Mouse (Mus musculus) T-helper 1 cell (primary cell): ENCODE data around the gene Bpifb9a.
"Not testable (repeated sequence)": the region's sequence is repeated elsewhere in the genome, so short reads cannot be mapped to it uniquely, and the experiment has no call there.

Experiments
- in situ Hi-C: fragments of 300-600 bp; cut with MboI, MseI; formaldehyde crosslinking; loops from one replicate; pipeline ENCODE4 v1.15.1; 2025; ENCODE audit warnings: high pct_unique_total_duplicates

Bpifb9a gene

DNA sequence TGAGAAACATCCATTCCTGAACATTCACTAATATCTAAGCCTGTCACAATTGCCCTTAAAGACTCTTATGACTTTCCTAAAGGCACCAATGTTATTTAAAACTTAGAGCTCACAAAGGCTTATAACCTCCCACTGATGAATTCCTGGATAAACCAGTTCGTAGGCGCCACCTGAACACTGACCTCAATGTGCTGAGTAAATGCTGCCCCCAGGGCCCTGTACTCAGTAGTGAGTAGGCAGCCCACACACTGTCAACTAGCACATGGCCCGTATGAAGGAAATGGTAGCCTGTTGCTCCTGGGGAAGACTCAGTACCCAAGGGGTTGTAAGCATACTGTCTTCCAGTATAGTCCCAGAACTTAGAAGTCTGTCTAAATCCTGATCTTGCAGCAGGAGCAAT, 44.1 kb downstream of the Bpifb9a start:
- in situ Hi-C loops: no loop called here

DNA sequence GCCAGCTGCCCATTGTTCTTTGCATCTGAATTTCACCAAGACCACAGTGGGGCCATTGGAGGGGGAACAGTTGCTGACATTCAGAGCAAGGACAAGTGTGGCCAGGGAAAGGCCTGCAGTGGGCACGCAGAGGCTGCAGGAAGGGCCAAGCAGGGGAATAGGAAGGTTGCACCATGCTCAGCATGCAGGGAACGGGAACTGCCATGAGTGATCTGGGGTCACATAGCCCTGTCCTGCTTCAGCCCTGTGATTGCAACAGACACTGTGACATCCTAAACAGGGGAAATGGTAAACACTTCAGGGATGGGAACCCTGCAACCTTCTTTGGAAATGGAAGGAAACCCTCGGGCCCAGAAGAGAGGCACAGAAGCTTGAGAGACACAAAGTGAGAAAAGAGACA, 47.0 kb downstream of the Bpifb9a start:
- in situ Hi-C loops: loop anchor here (5.0 kb wide), 1 partner anchor 47 kb away; the partner anchor contains the start of gene Bpifb9a

DNA sequence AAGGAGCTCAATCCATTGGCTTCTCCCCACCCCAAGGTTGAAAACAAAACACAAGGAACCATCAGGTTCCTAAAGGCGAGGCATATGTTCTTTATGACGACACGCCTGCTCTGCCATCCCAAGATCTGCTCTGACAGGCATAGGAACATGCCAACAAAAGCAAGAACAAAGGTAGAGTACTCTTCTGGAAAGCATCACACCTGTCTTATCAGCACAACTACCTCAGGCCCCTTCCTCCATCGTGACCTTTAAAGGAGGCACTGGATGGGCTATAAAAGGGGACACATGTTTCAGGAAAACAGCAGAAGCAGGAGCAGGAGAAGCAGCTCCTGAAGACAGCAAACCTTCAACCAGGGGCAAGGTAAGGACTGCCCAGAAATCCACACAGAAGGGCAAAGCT, 49.3 kb downstream of the Bpifb9a start, which contains the start of gene Bpifb9b:
Gene Bpifb9b (plus strand): TSS at position 301 of the 400 bp plus-strand sequence.
- in situ Hi-C loops: loop anchor here (5.0 kb wide), 1 partner anchor 50 kb away; the partner anchor contains the start of gene Bpifb9a

DNA sequence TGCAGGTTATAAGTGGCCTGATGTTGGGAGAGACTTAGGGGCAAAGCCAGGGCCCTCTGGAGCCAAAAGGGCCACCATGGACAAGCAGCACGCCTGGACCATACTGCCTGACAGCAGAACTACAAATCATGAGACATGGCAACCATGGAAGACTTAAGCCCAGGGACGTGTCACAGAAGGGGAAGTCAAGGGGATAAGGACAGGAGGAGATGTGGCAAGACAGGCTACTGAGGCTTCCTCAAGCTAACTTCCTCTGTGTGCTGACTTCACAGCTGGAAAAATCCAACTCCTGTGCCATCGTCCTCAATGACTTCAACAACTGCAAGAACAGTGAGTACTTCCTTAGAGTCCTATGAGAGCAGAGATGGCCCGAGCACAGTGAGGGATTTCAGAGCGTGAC, 56.1 kb downstream of the Bpifb9a start:
- in situ Hi-C loops: not testable (repeated sequence)
